Mouse (Mus musculus): ENCODE data around the gene 4930562C15Rik.

4930562C15Rik gene

DNA sequence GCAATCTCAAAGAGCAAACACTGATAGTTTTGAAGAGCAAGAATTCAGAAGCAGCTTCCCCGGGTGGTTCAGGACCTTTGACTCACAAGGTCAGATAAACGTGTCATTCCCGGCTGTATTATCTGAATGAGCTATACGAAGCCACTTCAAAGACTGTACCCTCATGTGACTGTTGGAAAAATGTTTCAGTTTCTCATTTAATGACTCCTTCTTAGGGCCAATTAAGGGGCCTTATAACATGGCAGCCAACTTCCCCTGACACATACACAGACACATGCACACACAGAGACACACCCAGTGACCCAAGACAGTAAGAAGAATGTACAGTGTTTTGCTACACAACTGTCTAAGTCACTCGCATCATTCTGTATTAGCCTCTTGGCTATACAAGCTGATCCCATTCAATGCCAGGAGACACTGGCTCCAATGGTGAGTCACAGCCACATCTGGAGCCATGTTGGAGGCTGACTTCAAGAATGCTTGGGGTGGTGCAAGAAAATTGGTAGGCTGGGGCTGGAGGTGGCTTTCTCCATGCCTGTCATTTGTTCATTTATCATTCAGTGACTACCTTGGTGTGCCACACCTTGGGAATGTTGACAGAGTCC, 19.9 kb downstream of the 4930562C15Rik start:
- in situ Hi-C loops (cut with MboI; ENCODE audit: low sequenced_read_pairs): loop anchor here (10.0 kb wide), 1 partner anchor 160 kb away; no protein-coding TSS in a partner anchor

DNA sequence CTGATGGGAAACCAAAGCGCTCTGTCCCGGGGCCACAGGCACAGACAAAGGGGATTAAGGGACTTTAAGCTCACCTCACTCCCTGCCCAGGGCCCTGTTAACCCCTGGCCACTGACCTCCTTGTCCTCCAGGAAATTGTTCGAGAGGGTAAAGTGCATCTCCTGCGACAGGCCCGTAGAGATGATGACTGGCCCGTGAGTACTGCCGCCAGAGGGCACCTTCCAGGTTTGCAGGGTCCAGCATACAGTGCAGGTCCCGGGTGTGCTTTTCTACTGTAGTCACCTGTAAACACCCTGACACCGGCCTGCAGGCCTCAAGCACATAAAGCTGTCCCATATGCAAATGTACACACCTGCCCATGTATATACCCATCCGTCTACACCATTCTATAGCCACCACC, 26.2 kb downstream of the 4930562C15Rik start:
- in situ Hi-C loops (cut with MboI; ENCODE audit: low sequenced_read_pairs): no loop called here

DNA sequence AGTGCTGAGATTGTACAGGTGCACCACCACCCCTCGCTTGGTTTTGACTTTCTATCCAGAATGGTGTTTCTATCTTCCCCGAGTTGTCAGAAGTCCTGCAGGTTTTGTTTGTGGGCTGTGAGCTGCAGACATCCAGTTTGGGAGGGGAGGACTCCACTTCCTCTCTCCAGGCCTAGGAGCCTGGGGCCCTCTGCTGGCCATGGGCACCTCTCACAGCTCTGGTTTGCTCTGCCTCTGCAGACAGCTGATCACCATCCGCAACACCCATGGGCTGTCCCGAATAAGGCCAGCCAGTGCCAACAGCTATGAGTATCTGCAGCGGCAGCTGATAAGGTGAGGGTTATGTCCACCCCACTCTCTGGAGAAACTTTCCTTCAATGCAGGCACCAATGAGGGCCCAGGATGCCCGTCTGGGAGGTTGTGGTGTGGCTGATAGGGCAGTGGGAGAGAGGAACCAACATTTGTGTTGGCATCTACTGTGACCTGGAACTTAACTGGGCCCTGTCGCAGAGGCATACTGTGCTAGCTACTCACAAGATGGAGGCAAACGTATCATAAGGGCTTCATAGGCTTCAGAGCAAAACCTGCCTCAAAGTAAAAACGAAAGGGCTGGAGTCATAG, 27.8 kb downstream of the 4930562C15Rik start:
- in situ Hi-C loops (cut with MboI; ENCODE audit: low sequenced_read_pairs): no loop called here

DNA sequence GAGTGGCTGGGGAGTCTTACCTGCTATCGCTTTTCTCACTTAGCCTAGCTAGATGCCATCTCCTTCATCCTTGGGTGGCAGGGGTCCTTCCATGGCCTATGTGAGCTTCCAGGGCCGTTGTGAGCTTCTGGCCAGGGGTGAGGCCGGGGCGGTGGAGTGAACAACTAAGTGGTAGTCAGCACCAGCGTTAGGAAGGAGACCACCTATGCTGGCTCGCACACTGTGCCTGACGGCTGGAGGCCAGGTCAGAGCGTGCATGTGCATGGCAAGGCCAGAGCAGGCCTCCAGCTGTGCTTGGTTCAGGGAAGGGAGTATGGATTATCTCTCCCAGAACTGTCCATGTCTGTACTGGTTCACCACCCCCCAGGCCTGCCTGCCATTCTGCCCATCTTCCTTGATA, 28.5 kb downstream of the 4930562C15Rik start:
- in situ Hi-C loops (cut with MboI; ENCODE audit: low sequenced_read_pairs): no loop called here

DNA sequence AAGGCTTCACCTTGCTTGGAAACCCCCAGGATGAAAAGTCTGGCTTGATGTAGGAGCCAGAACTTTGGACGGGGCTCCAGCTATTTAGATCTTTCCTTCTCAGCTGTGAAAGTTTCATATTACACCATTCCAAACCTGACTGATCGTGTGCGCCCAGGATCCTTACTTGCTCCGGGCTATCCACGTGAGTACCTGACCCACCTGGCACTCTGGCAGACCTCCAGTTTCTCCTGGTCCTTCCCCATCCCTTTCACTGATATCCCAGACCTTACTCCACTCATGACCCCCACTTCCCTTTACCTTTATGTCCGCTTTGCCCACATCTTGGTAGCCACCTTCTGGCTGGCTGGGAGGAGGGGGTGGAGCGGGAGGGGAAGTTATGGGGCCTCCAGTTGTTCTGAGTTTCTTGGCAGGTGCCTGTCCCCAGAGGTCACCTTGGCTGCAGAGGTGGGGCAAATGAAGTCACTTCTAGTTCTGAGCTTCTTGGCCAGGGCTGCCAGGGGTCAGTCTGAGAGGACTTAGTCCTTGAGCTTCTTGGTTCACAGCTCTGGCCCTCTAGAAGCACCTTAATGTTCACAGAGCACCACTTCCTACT, 31.0 kb downstream of the 4930562C15Rik start:
- in situ Hi-C loops (cut with MboI; ENCODE audit: low sequenced_read_pairs): no loop called here

DNA sequence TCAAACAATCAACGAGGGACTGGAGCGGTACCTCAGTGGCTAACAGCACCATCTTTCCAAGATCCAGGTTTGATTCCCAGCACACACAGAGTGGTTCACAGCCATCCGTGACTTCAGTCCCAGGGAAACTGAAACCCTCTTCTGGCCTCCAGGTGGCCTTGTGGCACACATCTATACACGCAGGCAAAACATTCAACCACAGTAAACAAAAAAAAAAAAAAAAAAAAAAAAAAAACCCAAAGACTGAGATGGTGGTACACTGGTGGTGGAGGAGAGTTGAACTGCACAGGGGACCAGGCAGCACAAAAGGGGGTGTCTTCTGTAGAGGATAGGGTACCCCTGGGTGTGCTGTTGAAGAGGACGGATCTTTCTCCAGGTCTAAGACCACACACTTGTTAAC, 35.3 kb downstream of the 4930562C15Rik start:
- in situ Hi-C loops (cut with MboI; ENCODE audit: low sequenced_read_pairs): no loop called here

DNA sequence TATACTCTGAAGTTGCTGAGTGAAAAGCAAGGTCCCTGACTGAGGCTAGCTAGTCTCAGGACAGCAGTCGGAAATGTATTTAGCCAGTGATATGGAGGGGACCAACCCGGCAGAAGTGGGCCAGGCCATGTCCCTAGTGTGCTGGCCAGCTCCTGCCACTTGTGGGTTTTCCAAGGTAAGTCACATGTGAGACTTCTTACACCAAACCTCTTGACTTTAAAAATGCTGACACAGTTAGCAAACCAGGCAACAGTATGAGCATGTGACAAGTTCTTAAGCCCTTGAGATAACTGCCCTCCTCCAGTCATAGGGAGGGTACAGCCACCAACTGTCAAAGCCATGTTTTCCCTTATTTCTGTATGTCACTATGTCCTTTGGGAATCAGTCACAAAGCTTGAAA, 36.7 kb downstream of the 4930562C15Rik start:
- in situ Hi-C loops (cut with MboI; ENCODE audit: low sequenced_read_pairs): no loop called here

DNA sequence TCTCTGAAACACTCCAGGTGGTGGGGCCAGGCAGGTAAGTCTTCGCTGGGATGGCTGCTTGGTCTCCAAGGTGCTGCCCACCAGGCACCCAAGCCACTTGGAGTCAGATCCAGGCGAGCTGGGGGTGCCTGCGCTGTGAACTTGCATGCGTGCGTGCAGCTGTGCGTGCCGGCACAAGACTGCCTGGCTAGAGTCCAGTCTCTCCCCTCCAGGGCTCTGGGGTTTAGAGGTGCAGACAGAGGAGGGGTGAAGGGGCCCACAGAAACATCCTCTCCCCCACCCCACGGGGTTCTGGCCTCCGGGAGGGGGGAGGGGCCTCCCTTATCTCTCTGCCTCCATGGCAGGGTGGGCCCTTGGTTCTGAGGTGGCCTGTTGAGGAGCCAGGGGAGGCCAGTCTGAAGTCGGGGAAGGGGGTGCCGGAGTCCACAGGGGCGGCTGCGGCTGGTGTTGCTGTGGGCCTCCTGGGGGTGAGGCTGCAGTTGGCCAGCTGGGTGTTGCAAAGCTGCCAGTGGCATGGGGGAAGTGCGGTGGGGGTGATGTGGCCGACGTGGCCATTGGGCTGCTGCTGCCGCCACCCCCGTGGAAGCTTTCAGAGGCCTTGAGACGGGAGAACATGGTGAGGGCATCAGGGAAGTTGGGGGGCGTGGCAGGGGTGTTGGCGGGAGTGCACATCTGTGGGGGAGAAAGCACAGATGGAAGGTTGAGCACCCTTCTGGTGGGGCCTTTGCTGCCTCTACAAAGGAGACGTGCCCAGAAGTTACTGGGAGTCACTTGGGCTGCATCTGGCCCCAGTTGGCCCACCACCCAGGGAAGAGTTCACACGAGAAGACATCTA, 40.2 kb downstream of the 4930562C15Rik start:
- in situ Hi-C loops (cut with MboI; ENCODE audit: low sequenced_read_pairs): no loop called here

DNA sequence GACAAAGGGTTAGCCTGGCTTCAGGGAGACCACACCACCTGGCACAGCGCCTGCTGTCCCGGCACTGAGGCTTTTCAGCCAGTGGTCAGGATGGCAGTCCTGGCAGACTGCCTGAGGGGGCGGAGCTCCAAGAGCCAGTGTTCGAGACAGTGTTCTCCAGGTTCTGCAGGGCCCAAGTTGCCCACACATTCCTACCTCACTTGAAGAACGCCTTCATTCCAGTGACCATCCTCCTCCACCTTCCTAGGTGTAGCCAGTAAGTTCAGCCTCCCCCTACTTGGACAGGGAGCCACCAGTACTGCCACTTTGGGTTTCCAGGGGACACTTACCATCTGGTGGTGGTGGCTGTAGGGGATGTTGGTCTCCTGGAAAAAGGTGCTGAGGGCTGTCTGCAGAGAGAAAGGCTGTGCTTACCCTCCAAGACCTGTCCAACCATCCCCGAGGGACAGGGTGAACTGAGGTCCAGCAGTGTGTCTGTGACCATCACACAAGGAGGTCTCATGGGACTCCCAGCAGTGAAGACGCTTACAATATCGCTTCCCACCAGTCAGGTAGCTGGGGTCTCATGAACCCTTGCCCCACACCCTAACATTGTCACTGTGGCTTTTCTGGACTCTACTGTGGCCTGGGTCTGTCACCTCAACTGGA, 40.9 kb downstream of the 4930562C15Rik start:
- in situ Hi-C loops (cut with MboI; ENCODE audit: low sequenced_read_pairs): no loop called here

DNA sequence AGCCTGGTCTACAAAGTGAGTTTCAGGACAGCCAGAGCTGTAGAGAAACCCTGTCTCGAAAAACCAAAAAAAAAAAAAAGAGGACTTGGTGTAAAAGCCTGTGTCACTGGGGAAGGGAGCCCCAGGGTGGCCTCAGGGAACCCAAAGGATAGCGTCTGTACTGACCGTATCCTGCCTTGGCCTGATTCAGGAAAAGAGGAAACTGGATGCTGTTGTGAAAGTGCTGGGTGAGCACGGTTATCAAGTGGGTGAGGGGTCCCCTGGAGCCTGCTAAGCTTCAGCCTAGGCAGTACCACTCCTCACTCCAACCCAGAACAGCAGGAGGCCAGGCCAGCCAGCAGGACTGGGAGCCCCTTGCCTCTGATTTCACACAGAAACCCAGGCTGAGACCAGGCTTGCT, 42.0 kb downstream of the 4930562C15Rik start:
- in situ Hi-C loops (cut with MboI; ENCODE audit: low sequenced_read_pairs): no loop called here

DNA sequence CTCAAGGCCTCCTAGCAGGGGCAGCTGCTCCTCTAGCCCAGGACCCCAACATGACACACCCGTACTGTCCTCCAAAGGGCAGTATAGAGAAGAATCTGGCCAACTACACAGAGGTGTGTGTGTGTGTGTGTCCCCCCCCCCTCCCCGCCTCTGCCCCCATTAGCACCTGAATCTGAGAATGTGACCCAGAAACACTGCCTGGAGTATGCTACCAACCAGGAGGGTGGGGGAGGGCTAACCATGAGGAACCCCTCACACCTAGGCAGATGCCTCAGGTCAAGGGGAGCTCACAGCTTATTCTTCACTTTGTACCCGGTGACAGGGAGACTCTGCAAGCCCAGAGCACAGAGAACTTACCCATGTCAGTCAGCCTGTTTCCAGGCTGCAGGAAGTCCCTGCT, 42.5 kb downstream of the 4930562C15Rik start:
- in situ Hi-C loops (cut with MboI; ENCODE audit: low sequenced_read_pairs): no loop called here

DNA sequence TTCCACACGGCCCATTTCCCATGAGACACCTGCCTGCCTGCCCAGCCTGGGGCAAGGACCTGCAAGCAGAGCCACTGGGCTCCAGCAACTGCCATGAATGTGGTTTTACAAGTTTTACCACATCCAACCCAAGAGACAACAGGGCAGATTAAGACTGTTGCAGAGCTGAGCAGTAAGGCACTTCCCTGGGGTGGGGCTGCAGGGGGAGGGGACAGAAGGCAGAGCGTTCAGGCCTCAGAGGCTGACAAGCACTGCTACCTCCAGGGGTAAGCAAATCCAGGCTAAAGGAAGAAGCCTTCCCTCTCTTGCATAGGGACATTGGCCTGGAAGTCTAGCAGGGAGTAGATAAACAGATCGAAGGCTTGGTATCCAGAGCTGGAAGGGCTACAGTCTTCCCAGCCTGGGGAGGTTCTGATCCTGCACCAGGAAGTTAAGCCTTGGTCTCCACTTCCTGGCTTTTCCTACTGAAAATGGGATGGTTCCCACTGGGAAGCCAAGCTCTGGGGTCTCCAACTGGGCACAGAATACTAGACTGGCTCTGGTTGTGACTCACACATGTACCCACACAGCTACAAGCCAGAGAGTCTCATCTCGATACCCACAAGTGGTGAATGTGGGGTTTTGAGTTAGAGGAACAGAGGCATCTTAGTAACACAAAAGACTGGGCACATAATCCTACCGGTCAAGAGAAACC, 43.1 kb downstream of the 4930562C15Rik start:
- in situ Hi-C loops (cut with MboI; ENCODE audit: low sequenced_read_pairs): no loop called here

DNA sequence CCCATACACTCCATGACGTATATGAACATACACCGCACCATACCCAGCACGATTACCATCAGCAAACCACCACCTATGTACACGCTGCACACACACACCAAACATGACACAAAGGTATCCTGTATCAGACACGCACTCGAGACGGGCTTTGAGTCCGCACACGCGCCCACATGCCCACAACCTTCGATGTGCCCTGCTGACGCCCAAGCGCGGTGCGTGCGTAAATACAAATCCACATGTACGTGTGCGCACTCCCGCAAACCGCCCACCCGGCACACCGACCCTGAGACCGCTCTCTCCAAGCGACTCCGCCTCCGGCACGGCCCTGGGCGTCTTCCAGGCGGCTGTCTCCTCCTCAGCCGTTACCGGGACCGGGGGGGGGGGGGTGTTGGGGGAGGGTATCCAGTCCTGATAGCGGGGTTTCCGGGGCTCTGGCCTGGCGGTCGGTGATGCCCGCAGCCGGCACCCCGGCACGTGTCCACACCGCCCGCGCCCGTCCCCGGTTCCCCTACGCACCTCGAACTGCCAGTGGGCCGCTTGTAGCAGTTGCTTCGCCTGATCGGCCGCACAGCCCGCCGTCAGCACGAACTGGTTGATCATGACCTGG, 44.0 kb downstream of the 4930562C15Rik start:
- in situ Hi-C loops (cut with MboI; ENCODE audit: low sequenced_read_pairs): no loop called here

DNA sequence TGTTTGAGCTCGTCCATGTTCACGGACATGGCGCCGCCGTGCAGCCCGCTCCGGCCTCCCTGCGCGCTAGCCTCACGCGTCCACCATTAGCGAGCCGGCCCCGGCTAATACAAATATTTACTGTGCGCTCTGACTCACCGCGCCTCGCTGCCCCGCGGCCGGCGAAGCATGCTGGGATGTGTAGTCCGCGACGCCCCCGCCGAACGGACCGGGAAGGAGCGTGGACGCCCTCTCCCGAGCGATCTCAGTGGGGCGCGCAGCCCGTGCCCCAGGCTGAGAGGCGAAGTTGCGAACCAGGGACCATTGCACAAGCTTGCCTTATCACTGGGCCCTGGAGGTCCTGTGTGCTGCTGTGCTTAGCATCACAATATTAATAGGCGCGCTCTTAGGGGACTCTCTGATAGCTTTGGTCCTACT, 44.5 kb downstream of the 4930562C15Rik start:
- in situ Hi-C loops (cut with MboI; ENCODE audit: low sequenced_read_pairs): no loop called here

DNA sequence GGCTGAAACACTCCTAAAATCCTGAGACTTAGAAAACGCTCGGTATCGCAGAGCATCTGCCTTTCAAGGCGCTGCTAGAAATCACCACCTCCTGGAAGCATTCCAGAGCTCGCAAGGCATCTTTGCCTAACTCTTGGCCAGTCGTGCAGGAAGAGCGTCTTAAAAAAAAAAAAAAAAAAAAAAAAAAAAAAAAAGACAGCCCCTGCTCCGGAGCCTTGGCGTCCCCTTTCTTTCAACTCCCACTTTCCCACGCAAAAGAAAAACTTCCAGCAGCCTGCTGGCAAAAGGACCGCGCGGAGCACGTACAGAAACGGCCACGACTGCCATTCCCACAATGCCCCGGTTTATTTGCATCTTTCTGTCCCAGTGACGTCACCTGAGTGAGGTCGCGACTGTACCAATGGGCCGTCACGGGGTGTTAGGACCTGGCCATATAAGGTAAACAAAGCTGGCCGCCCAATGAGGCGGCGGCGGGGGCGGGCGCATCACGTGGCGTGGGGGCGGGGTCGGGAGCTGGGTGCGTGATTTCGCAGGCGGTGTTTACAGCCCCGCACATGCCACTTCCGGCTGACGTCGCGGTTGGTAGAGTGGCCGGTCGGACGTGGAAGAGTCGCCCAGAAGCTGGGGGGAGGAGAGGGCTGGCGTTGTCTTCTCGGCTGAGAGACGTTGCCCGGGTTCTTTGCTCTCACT, 45.1 kb downstream of the 4930562C15Rik start, which contains the start of gene Ubald1:
TSS of gene Ubald1 (minus strand) at position 180 of the 690 bp plus-strand sequence.
- in situ Hi-C loops (cut with MboI; ENCODE audit: low sequenced_read_pairs): no loop called here

DNA sequence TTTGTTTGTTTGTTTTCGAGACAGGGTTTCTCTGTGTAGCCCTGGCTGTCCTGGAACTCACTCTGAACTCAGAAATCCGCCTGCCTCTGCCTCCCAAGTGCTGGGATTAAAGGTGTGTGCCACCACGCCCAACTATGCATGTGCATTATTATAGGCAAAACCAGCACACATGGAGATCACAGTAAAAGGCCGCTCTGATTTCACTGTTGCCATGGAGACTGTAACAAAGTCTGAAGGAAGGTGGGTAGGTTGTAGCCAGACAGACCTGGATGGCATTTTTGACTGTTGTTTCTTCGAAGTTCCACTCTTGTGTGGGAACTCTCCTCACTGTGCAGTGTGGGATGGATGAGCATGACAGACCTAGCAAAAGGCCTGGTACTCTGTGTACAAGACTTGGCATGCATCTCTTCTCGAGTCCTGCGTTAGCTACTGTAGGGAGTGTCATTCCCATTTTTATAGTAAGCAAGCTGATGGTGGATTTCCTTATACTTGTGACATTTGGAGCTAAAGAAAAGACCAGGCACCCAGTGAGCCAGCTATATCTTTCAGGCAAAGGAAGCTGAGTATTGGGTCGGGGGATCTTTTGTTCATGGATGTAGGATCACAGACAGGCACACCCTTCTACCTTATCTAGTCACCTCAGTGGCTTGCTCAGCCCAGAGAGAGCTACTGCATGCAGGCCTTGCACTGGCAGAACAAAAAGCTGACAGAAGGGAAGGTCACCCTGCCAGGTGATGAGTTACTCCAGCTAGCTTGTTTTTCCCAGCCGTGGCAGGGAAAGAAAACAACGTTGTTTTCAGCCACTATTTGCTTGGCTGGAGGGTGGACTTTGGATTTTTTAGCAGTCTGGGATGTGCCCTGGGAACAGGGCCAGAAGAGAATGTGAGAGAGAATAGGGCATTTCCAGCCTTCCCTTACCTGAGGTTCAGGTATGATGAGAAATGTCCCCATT, 46.5 kb downstream of the 4930562C15Rik start:
- in situ Hi-C loops (cut with MboI; ENCODE audit: low sequenced_read_pairs): no loop called here

DNA sequence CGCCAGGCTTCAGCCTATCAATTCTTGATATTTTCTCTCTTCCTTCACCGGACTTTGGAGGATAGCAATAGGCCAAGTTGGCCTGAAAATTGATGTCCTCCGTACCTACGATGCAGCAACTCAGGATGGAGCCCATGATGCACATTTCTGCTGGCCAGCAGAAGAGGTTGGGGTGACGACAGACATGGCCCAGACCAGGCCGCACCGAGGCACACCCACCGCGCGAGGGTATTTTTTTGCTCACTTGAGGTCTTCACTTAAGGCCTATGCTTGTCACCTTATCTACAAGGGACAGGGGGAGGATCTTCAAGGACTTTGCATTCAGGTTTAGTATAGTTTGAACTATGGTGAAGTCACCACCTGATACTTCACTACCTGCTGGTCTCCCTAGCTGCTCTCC, 49.7 kb downstream of the 4930562C15Rik start:
- in situ Hi-C loops (cut with MboI; ENCODE audit: low sequenced_read_pairs): no loop called here

Measured in CH12F3 (cell line).